Mouse (Mus musculus) megakaryocyte, embryonic 14.5 days (primary cell): ENCODE data around the gene Gm20388.

Experiments
- FLI1 ChIP-seq: IDR thresholded peaks from 2 replicates; pipeline ENCODE4 v1.6.1; 2012; ENCODE audit warnings: low read length, inconsistent platforms, mixed read lengths
- GATA1 ChIP-seq: IDR thresholded peaks from 3 replicates; pipeline ENCODE4 v1.6.1; 2012; ENCODE audit warnings: mixed read lengths, low read length, inconsistent platforms, borderline replicate concordance

DNA sequence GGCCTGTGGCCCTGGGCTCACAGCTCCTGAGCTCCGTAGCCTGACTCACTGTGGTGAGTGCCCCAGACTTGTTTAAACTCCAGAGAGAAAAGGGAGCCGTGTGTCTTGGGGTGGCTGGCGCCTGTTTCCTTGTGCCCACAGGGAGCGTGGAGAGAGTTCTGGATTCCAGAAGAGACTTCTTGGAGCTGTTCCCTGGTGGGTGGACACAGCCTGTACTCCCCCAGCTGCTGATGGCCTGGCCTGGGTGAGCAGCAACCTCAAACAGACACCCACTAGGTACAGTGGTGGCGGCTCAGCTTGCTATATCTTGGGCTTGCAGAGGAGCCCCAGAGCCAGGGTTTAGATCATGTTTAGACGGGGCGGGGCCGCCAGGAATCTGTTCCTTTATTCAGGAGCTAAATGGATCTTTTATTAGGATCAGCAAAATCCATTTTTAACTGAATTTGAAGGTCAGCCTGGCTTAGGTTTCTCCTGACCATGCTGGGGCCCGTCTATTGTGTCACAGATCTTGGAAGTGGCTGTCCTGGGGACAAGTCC is 339.2 kb downstream of the Gm20388 start:
- TF ChIP-seq GATA1 (no peak), FLI1 (no peak)
